Mouse (Mus musculus) ZHBTc4 (cell line): ENCODE results near the gene Trappc1.
"Not testable (repeated sequence)": the region's sequence is repeated elsewhere in the genome, so short reads cannot be mapped to it uniquely, and the experiment has no call there.

ENCODE experiments used
- DNase-seq: peaks from one replicate; pipeline ENCODE4 v3.0.0-alpha.2; 2011; ENCODE audit warnings: low read depth, low spot score

Trappc1 gene

GRCm38 (mm10) chr11:69323667-69324111 lies at the start of gene Trappc1, which contains the start of gene Cntrob:
Gene Trappc1 (plus strand): TSS chr11:69323980.
Gene Cntrob (minus strand): TSS chr11:69323775.
- peak; percentile 100 for DNase-seq

DNA sequence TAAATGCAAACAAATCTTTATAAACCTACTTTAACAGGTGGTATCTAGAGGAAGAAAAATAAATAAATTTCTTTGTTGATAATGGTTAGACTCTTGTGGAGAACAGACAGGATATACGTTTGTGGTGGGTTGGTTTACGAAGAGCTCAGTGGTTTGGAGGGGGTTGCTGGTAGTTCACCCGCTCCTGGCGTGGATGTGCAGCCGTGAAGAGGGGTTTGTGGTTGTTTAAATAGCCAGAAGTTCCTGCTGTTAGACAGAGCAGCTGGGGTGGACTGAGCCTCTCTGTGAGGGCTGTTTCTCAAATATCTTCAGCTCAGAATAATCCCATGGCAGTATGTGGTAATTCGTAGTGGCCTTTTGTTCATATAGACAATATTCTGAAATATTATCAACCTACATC lies 48.1 kb upstream of the Trappc1 start:
- no peak for DNase-seq

- no peak for DNase-seq
Measured at GRCm38 (mm10) chr11:69276081-69276480, 47.7 kb upstream of the Trappc1 start.

DNA sequence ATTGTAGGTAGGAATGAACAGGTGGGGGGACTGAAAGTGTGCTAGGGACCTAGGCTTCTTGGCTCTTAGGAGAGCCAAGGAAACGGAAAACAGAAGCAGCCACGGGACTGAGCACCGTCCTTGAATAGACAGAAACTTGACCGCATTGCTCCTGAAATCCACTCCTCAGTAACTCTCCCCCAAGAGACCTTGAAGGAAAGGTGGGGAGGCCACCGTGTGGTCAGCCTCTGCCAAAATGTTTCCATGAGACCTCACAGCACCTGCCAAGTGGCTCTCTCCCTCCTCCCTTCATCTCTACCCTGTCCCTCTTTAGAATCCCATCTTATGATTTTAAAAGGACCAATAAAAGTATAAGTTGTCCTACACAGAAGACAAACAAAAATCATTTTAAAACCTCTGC lies 46.5 kb upstream of the Trappc1 start:
- DNase-seq = no peak

DNA sequence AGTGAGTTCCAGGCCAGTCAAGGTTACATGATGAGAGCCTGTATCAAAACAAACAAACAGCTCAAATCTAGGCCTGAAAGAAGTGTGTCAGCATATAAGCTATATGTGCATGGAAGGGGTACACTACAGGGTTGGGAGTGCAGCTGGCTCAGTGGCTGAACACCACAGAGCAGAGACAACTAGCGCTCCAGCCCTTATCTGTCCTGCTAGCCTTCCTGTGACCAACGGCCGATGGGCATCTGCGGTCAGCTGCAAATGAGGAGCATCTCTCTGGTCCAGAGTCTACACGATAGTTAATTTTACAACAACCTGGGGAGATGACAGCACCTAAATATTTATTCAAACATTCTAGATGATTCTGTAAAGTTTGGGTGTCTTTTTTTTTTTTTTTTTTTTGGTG lies 32.7 kb upstream of the Trappc1 start:
- DNase-seq = no peak

GRCm38 (mm10) chr11:69295286-69295685 lies 28.5 kb upstream of the Trappc1 start:
- no peak for DNase-seq

- no peak for DNase-seq
Measured at GRCm38 (mm10) chr11:69297799-69298198, 26.0 kb upstream of the Trappc1 start.

- DNase-seq = peak; percentile 51
Measured at GRCm38 (mm10) chr11:69298231-69298630, 25.5 kb upstream of the Trappc1 start.

DNA sequence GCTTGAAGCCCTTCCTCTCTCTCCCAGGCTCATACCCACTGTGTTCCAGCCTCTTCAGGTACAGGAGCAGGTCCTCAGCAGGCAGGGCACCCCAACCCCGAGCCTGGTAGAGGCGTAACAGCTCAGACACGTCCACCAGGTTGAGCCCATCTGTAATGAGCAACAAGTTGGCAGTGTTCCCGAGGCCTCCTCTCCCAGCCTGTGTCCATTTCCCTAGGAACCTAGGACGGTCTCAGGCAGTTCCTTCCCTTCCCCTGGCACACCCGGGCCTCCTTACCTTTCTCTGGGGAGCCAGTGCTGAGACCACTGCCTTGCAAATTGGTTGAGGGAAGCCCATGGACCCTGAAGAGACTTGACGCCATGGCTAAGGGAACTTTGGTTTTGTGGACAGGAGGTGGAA lies 21.0 kb upstream of the Trappc1 start:
- DNase-seq = no peak

GRCm38 (mm10) chr11:69305291-69305690 lies 18.5 kb upstream of the Trappc1 start:
- no peak for DNase-seq

GRCm38 (mm10) chr11:69306039-69306438 lies 17.7 kb upstream of the Trappc1 start:
- DNase-seq = no peak

- no peak for DNase-seq
Measured at GRCm38 (mm10) chr11:69311266-69311665, 12.5 kb upstream of the Trappc1 start.

GRCm38 (mm10) chr11:69316361-69316760 lies 7.4 kb upstream of the Trappc1 start:
- DNase-seq = no peak

DNA sequence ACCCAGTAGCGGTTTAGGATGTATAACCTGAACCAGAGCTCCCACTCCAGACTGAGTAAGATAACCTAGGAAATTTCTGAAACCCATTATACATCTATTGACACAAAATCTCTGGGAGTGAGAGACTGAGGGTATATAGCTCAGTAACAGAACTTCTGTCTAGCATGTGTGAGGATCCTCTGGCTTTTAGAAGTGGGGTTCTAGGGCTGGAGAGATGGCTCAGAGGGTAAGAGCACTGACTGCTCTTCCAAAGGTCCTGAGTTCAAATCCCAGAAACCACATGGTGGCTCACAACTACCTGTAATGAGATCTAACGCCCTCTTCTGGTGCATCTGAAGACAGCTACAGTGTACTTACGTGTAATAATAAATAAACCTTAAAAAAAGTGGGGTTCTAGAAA lies 5.8 kb upstream of the Trappc1 start:
- DNase-seq = not testable (repeated sequence)

- DNase-seq = no peak
Measured at GRCm38 (mm10) chr11:69321580-69321979, 2.2 kb upstream of the Trappc1 start.

GRCm38 (mm10) chr11:69322010-69322409 lies 1.8 kb upstream of the Trappc1 start:
- DNase-seq = no peak

DNA sequence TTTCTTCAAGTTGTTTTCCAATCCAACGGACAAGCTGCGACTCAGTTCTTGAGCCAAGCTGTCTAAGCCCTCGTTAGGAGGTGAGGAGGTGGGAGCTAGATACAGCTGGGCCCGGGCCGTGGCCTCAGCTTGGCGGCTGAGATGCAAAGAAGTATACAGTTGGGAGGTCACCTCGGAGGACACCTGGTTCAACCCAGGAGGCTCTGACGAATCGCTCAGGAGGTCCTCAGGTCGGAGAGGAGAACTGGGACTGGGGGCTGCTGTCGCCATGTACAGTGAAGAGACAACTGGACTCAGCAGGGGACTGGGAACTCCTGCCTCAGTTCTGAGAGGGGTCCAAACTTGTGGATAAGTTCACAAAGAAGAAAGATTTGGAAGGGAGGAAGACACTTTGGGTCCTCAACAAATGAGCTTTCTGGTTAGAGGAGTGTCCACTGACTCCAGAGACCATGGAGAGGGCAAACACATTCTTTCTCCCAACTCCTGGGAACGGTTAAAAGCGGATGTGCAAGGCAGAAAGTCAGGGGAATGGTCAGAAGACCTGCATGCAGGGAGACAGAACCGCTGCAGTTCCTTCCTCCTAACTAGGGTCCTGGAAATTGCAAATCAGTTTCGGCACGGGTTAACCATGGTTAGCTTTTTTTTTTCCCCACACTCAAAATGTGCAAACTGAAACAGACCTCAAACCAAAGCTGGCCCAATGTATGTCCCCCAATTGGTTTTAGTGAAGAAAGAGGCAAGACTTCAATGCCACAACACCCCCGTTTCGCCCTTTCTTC lies 898 bp upstream of the Trappc1 start:
- DNase-seq = no peak

GRCm38 (mm10) chr11:69324749-69325148 lies 969 bp downstream of the Trappc1 start:
- no peak for DNase-seq

- peak; percentile 96 for DNase-seq
Measured at GRCm38 (mm10) chr11:69325628-69326407, 2.0 kb downstream of the Trappc1 start, which contains the start of gene Kcnab3. Gene Kcnab3 (plus strand): TSS chr11:69326258.

DNA sequence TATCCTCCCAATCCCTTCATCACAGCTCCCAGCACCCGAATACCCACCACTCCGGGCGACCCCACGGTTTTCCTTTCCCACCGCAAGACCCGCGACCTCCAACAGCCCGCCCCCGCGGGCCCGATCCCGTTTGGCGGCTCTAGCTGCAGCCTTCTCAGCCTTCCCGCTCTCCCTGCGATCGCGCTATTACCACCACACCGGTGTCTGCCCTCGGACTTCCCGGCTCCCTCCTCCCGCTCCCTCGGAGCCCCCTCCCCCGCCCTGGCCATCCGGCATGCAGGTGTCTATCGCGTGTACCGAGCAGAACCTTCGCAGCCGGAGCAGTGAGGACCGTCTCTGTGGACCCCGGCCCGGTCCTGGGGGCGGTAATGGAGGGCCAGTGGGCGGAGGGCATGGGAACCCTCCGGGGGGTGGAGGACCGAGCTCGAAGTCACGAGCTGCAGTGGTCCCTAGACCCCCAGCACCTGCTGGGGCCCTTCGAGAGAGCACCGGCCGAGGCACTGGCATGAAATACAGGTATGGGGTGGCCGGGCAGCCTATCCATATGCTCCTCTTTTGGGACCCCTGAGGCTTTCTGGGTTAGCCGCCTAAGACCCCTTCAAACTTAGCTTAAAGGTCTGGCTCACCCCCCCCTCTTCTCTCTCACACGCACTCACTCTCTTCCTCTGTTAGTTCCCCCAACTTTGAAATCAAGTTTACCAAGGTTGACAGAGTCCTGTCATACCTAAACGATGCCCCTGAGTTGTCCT lies 2.8 kb downstream of the Trappc1 start:
- no peak for DNase-seq

DNA sequence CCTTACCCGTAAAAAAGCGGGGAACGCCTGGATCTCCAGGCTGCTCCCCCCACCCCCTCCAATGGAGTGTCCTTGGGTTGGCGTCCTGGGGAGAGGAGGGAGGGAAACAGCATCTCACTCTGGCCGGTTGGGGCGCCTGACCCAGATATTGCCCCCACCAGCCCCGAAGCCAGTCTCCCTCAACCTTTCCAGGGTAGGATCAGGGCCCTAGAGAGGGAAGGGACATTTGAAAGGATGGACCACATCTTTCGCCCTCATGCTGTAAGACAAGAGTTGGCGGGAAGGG lies 3.3 kb downstream of the Trappc1 start:
- DNase-seq = no peak

DNA sequence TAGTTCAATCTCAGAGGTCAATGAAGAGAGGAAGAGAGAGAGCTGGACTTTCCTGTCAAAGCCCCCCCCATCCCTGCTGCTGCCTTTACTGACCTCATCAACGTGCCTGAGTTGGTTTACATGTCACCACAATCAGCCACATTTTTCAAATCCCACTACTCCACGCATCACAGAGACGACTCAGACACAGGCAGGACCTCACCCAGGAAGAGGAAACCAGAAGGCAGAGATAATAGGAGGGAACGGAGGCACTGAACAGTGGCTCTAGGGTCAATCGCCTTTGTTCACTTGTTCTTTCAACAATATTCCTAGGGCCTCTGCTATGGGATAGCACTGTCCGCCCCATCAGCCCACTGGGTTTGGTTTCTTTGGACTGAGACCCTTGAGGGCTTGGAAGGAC lies 3.9 kb downstream of the Trappc1 start:
- no peak for DNase-seq
